Mouse (Mus musculus) megakaryocyte, adult 5-6 weeks (primary cell): ENCODE data around the gene Amh. TPM values are rescaled to one million over a fixed set of nuclear protein-coding genes. Genes with fewer than 3 reads are reported as not detected.
"Not testable (repeated sequence)": the region's sequence is repeated elsewhere in the genome, so short reads cannot be mapped to it uniquely, and the experiment has no call there.

Experiments
- ATAC-seq: 2 replicates; pipeline ENCODE4 v1.8.0; 2016; ENCODE audit warnings: mild to moderate bottlenecking, inconsistent platforms; ENCODE audit not compliant: poor library complexity, severe bottlenecking
- total RNA-seq, 2 experiments: library from RNA; stranded (forward) in 1 of 2; stranded (reverse) in 1 of 2; fragments of 153-499, 151-499 nt in 1 of 2; fragments of 221-1000, 200-1000 nt in 1 of 2; gene quantifications; 2 replicates each; pipeline versions ENCODE4 v1.2.3 to v1.2.4; 2015 to 2017

The Amh gene
- total RNA-seq, 2 experiments from 2014 or later: not detected

DNA sequence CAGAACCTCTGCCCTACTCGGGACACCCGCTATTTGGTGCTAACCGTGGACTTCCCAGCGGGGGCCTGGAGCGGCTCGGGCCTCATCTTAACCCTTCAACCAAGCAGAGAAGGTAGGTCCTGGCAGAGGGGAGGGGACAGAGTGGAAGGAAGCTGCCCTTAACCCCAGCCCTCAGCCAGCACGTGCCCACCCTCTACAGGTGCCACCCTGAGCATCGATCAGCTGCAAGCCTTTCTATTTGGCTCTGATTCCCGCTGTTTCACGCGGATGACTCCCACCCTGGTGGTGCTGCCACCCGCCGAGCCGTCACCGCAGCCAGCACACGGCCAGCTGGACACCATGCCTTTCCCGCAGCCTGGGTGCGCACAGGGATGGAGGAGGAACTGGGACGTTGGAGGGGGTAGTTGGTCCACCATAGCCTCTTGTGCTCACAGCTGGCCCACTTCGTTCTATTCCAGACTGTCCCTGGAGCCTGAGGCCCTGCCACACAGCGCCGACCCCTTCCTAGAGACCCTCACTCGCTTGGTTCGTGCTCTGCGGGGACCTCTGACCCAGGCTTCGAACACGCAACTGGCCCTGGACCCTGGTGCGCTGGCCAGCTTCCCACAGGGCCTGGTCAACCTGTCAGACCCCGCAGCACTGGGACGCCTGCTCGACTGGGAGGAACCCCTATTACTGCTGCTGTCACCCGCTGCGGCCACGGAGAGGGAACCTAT, 1.5 kb downstream of the Amh start:
- no peak for ATAC-seq

DNA sequence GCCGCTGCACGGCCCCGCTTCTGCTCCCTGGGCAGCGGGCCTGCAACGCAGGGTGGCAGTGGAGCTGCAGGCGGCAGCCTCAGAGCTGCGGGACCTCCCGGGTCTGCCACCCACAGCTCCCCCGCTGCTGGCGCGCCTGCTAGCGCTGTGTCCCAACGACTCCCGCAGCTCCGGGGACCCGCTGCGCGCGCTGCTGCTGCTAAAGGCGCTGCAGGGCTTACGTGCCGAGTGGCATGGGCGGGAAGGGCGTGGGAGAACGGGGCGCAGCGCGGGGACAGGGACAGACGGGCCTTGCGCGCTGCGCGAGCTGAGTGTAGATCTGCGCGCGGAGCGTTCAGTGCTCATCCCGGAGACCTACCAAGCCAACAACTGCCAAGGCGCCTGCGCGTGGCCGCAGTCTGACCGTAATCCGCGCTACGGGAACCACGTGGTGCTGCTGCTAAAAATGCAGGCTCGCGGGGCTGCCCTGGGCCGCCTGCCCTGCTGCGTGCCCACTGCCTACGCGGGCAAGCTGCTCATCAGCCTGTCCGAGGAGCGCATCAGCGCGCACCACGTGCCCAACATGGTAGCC, 2.1 kb downstream of the Amh start:
- peak; percentile 22 for ATAC-seq

DNA sequence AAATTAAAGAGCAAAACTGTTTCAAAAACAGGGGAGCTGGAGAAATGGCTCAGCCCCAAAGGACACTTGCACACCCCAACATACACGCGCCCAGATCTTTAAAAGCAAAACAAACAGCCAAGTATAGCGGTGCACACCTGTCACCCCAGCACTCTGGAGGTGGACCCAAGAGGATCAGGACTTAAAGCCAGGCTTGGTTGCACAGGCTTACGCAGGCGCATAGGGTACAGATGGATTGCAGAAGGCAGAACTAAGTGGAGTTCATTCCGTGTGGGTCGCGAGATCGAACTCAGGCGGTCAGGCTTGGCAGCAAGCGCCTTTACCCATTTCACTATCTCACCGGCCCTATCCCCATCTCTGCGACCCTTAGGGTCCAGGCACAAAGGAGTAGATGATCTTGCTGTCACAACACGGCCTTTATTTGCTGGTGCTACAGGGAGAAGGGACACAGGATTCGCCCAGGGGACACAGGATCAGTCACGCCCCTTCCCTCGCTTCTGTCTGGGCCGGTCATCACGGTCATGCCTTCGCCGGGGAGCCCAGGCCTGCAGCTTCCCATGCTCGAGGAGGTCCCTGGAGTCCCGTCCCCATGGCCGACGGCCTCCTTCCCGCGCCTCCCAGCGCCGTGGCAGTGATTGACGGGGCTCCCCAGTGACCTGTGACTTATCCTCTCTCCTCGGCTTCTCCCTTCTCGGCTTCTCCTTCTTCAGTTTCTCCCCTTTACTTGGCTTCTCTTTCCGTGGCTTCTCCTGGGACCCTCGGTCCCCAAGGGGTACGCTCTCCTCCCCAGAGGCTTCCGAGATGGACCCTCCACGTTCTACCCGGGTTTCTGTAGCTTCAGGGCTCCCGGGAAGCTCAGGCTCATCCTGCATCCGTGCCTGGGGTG, 3.3 kb downstream of the Amh start:
- ATAC-seq: no peak

DNA sequence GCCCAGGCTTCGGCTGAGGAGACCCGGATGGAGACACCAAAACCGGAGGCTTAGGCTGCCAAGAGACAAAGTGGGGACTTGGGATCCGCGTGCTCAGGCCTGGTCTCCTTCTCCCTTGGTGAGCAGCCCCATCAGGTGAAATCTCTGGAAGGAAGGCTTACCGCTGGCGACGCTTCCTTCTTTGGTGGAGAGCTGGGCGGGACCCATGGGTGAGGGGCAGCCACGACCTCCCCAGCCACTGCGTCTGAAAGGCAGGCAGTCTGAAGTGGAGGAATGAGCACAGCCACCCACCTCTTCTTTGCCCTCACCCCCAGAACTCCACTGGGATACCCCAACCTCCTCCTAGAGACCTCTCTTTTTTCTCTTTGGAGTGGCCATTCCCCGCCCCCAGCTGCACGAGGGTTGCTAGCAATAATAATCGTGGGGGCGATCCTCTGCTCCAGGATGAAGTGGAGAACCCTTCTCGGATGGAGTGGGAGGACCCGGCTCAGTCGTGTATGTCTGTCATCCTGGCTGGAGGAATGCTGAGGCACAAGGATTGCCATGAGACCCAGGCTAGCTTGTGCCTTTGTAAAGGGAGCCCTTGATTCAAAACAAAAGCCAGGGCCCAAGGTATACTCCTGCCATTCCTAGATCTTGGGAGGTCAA, 4.1 kb downstream of the Amh start:
- no peak for ATAC-seq

DNA sequence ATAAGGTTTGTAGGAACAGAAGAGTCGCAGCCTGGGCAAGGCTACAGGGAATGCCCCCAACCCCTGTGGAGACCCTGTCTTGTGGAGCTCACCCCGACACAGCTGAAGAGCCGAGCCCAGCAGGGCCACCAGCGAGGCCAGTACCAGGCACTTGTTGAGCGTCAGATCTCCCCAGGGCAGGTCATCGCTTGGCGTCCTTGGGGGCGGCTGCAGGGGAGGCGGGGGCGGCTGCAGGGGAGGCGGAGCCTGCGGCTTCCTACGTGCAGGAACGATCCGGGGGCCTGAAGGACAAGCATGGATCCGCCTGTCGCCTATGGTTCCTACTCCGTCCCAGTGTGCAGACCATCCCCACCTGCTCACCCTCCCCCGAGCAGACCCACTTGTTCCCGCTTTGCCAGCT, 5.0 kb downstream of the Amh start:
- ATAC-seq: no peak

DNA sequence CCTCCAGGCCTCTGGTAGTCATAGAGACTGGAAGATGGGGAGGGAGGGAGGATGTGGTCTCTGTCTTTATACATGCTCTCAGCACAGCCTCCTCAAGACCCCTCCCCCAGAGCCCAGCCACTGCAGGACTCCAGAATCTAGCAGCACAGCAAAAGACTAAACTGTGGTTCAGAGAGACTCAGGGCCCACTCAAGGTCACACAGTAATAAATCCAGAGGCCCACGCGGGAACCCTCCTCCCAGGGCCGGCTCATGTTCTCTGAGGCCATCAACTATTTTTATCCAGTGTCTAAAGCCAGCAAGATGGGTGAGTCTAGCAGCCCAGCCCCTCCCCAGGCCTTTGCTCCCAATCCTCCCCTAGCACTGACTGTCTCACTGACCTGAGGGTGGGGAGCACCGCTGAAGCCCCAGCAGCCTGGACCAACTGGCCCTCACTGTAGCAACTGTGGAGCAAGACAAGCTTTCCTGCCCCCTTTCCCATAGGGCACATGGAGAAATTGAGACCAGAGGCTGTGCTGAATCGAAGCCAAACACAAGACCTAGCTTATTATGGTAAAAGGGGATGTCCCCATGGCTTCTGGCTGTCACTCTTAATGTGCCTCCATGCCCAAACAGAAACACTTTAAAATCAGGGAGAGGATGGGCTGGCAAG, 7.5 kb downstream of the Amh start:
- no peak for ATAC-seq

DNA sequence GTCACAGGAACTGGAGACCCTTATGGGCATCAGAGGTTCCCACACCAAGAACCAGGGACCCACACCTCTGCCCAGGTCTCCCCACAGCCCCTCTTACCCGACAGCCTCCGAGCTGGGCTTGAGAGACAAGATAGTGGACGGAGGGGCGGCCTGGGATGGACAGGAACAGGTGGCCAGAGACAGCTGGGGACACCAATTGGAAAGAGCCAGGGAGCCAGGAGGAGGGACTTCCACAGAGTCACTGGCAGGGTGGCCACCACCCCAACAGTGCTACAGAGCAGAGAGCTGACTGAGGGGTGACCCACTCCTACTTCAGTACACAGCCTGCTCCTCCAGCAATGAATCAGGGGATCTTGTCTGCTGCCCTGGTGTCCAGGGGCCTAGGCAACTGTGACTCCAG, 8.3 kb downstream of the Amh start, which contains the start of gene Jsrp1:
TSS of gene Jsrp1 (minus strand) at position 133 of the 400 bp plus-strand sequence.
- no peak for ATAC-seq

DNA sequence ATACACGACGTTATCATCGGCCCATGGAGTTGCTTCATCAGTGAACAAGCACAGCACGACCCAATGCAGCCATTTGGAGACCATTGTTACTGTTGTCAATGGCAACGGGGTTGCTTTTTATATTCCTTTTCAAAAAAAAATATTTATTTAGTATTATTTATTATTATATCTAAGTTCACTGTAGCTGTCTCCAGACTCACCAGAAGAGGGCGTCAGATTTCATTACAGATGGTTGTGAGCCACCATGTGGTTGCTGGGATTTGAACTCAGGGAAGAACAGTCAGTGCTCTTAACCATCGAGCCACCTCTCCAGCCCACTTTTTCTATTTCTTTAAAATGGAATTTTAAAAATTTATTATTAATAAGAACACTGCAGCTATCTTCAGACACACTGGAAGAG, 9.8 kb downstream of the Amh start:
- ATAC-seq: no peak

DNA sequence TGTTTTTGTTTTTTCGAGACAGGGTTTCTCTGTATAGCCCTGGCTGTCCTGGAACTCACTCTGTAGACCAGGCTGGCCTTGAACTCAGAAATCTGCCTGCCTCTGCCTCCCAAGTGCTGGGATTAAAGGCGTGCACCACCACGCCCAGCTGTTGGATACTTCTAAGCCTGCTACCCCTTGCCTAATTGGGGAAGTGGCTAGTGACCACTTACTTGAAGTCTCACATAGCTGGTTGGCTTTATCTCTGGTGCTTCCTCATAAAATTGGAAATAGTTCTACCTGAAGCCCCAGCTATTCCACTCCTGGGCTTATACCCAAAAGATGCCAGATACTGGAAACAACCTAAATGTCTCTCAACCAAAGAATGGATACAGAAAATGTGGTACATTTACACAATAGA, 11.3 kb downstream of the Amh start:
- peak; percentile 83 for ATAC-seq

DNA sequence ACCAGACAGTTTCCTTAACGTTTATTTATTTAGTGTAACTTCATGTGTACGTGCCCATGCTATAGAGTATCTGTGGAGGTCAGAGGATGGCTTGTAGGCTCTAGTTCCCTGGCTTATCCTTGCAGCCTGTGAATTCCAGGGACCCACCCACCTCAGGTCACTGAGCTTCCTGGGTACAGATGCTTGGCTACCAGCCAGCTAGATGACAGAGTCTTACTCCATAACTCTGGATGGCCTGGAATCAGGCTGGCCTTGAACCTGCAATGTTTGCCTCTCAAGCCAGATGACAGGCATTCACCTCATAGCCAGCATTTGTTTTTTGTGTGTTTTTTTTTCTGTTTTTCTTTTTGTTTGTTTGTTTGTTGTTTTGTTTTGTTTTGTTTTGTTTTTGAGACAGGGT, 12.1 kb downstream of the Amh start:
- ATAC-seq: no peak

DNA sequence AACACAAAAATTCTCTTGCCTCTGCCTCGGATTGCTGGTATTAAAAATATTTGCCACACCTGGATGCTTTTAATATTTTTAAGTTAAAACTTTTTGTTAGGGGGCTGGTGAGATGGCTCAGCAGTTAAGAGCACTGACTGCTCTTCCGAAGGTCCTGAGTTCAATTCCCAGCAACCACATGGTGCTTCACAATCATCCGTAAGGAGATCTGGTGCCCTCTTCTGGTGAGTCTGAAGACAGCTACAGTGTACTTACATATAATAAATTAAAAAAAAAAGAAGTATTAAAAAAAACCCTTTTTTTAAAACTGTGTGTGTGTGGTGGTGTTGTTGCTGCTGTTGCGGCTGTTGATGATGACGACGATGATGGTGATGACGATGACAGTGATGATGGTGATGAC, 12.9 kb downstream of the Amh start:
- ATAC-seq: not testable (repeated sequence)

DNA sequence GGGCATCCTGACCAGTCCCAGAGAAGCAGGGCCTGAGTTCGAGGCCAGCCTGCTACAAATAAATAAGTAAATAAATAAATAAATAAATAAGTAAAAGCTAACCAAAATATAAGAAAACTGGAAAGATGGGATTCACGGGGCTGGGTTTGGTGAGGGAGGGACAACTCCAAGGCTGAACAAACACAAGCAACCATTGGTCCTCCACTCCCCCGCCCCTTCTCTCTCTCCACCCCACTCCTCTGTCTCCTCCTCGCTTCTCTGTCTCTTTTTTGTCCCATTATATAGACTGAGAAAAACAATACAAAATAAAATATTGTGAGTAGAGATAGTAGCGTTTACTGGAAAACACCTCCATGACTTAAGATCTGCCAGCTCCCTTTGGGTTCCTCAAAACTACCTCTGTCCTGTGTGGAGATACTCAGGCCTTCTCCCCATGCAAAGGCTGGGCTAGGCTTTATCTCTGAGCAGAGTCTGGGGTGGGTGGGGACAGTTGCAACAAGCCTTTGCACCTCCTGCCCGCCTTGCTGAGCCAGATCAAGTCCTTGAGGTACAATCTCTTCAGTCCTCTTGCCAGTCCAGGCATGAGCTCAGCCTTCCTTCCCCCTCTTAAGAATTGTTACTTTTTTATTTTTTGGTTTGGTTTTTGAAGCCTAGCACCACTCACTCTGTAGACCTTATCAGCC, 13.7 kb downstream of the Amh start:
- no peak for ATAC-seq

DNA sequence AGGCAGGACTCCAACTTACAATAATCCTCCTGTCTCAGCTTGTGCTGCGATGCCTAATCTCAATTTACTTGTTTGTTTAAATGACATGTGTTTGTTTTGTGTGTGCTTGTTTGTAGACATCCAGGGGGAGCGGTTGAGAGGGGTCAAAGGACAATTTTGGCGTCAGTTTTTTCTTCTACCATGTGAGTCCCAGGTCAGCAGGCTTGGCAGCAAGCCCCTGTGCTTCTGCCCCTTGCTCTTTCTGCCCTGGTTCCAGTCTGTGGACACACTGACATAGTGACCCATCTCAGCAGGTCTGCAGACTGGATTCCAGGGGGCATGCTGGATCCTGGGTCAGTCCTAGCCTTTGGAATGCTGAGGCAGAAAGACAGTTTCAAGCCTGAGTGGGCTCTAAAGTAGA, 14.4 kb downstream of the Amh start:
- ATAC-seq: no peak

DNA sequence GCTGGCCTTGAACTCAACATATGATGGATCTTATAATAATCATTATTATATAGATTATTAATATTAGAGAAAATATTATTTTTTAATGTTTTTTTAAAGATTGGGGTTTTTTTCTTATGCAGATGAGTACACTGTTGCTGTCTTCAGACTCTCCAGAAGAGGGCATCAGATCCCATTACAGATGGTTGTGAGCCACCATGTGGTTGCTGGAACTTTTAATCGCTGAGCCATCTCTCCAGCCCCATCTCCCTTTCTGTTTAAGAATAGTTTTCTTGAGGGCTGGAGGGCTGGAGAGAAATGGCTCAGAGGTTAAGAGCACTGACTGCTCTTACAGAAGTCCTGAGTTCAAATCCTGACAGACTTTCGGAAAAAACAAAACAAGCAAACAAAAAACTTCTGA, 16.9 kb downstream of the Amh start:
- no peak for ATAC-seq

DNA sequence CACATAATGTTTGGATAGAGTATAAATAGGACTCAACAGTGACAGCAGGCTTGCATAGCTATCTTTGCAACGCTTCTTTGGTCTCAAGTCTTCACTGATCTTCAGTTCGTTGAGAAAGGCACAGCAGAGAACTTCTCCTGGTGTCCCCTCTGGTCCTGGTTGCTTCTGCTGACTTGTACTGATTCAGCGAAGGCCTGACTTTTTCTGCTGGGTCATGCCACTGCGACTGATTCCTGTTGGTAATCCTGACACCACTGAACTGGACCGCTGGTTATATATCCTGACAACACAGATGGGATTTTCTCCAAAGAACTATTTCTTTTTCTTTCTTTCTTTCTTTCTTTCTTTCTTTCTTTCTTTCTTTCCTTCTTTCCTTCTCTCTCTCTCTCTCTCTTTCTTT, 17.5 kb downstream of the Amh start:
- ATAC-seq: no peak

DNA sequence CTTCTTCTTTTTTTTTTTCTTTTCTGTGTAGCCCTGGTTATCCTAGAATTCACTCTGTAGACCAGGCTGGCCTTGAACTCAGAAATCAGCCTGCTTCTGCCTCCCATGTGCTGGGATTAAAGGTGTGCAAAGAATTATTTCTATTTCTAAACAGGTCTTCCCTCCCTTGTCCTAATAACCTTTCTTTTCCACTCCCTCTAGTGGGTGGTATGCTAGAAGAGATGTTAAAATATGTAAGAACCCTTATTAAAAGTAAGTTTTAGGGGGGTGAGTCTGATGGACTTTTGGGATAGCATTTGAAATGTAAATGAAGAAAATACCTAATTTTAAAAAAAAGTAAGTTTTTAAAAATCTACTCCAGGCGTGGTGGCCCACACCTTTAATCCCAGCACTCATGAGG, 18.3 kb downstream of the Amh start:
- ATAC-seq: no peak

DNA sequence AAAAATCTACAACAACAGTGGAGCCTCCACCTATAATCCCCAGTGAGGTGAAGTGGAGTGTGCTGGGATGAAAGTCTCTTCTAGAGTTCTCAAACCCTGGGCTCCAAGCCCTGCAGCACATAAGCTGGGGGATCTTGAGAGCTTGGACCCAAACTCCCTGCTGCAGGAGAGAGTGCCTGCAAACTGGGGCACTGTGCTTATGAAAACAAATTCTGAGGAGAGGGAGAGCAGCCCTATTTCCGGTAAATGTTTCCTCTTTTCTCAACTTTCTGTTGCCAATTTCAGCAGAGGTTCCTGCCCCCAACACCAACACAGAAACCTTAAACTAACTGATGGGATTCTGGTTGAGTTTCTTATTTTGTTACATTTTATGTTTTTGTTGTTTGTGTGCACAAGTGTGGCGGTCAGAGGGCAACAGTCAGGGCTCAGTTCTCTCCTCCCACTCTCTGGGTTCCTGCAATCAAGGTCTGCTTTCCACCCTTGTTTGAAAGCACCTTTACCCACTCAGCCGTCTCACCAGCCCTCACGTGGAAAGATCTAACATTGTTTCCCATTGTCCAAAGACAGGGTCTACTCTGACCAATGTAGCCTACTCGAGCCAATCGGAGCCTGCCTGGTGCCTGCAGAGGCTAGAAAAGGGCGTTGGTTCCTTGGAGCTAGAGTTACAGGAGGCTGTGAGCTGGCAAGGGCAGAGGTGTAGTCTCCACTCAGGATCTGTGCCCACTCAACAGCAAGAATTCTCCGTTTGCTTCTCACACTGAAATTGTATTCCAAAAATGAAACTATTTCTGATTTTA, 19.0 kb downstream of the Amh start:
- no peak for ATAC-seq

DNA sequence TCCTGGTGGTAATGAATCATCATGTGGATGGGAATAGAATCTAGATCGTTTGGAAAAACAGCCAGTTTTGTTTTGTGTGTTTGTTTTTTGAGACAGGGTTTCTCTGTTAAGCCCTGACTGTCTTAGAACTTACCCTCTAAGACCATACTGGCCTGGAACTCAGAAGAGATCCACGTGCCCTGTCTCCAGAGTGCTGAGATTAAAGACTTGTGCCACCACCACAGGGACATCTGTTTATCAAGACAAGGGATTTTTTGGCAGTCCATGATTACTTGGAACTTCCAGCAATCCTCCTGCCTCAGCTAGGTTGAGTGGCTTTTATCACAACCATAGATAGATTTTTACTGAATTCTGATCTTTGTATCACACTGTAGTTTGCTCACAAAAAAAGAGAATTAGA, 19.8 kb downstream of the Amh start:
- no peak for ATAC-seq
